Mouse (Mus musculus): ENCODE results near the gene Cd24a. TPM values are rescaled to one million over a fixed set of nuclear protein-coding genes. Genes with fewer than 3 reads are reported as not detected.

Cd24a gene
- total RNA-seq, 1 experiment from 2014 or later, result 451 TPM

- 0 out of 2 replicates have a peak, but pooled peaks have one; percentile 9 for ATAC-seq (replicated peaks; ENCODE audit: low read depth, poor library complexity, severe bottlenecking)
These were observed 1.5 kb downstream of the Cd24a start for GRCm38 (mm10) chr10:43579381-43580261.

- ATAC-seq (replicated peaks; ENCODE audit: low read depth, poor library complexity, severe bottlenecking), result peak; percentile 34
These were observed 2.6 kb downstream of the Cd24a start for GRCm38 (mm10) chr10:43580649-43581078.

- ATAC-seq (replicated peaks; ENCODE audit: low read depth, poor library complexity, severe bottlenecking), result no peak
These were observed 3.2 kb downstream of the Cd24a start for GRCm38 (mm10) chr10:43581260-43581659.

- ATAC-seq (replicated peaks; ENCODE audit: low read depth, poor library complexity, severe bottlenecking), result no peak
These were observed 6.5 kb downstream of the Cd24a start for GRCm38 (mm10) chr10:43584538-43584937.

- peak; percentile 30 for ATAC-seq (replicated peaks; ENCODE audit: low read depth, poor library complexity, severe bottlenecking)
These were observed 10.5 kb downstream of the Cd24a start for GRCm38 (mm10) chr10:43588470-43589177.

- peak; percentile 68 for ATAC-seq (replicated peaks; ENCODE audit: low read depth, poor library complexity, severe bottlenecking)
These were observed 13.4 kb downstream of the Cd24a start for GRCm38 (mm10) chr10:43591477-43591876.

- ATAC-seq (replicated peaks; ENCODE audit: low read depth, poor library complexity, severe bottlenecking), result no peak
These were observed 15.1 kb downstream of the Cd24a start for GRCm38 (mm10) chr10:43593182-43593581.

GRCm38 (mm10) chr10:43594187-43594586, 16.1 kb downstream of the Cd24a start:
- ATAC-seq (replicated peaks; ENCODE audit: low read depth, poor library complexity, severe bottlenecking), result no peak

- ATAC-seq (replicated peaks; ENCODE audit: low read depth, poor library complexity, severe bottlenecking), result no peak
These were observed 16.8 kb downstream of the Cd24a start for GRCm38 (mm10) chr10:43594894-43595293.

GRCm38 (mm10) chr10:43598067-43598726, 20.1 kb downstream of the Cd24a start:
- no peak for ATAC-seq (replicated peaks; ENCODE audit: low read depth, poor library complexity, severe bottlenecking)

- ATAC-seq (replicated peaks; ENCODE audit: low read depth, poor library complexity, severe bottlenecking), result no peak
These were observed 23.0 kb downstream of the Cd24a start for GRCm38 (mm10) chr10:43601039-43601438.

- no peak for ATAC-seq (replicated peaks; ENCODE audit: low read depth, poor library complexity, severe bottlenecking)
These were observed 23.7 kb downstream of the Cd24a start for GRCm38 (mm10) chr10:43601511-43602396.

- no peak for ATAC-seq (replicated peaks; ENCODE audit: low read depth, poor library complexity, severe bottlenecking)
These were observed 26.0 kb downstream of the Cd24a start for GRCm38 (mm10) chr10:43603975-43604686.

GRCm38 (mm10) chr10:43604687-43605250, 26.7 kb downstream of the Cd24a start:
- no peak for ATAC-seq (replicated peaks; ENCODE audit: low read depth, poor library complexity, severe bottlenecking)

GRCm38 (mm10) chr10:43605901-43606300, 27.8 kb downstream of the Cd24a start:
- ATAC-seq (replicated peaks; ENCODE audit: low read depth, poor library complexity, severe bottlenecking), result no peak

GRCm38 (mm10) chr10:43609507-43609906, 31.4 kb downstream of the Cd24a start:
- peak; percentile 80 for ATAC-seq (replicated peaks; ENCODE audit: low read depth, poor library complexity, severe bottlenecking)

GRCm38 (mm10) chr10:43609958-43610357, 31.9 kb downstream of the Cd24a start:
- 0 out of 2 replicates have a peak, but pooled peaks have one; percentile 7 for ATAC-seq (replicated peaks; ENCODE audit: low read depth, poor library complexity, severe bottlenecking)

GRCm38 (mm10) chr10:43611081-43611480, 33.0 kb downstream of the Cd24a start:
- ATAC-seq (replicated peaks; ENCODE audit: low read depth, poor library complexity, severe bottlenecking), result no peak

Data from common myeloid progenitor, adult 5-6 weeks (primary cell).